Mouse (Mus musculus) liver, embryonic 12.5 days (tissue): ENCODE measurements around the gene Etv3. TPM values are rescaled to one million over a fixed set of nuclear protein-coding genes. Genes with fewer than 3 reads are reported as not detected.
"Not testable (repeated sequence)": the region's sequence is repeated elsewhere in the genome, so short reads cannot be mapped to it uniquely, and the experiment has no call there.

Source experiments
- ATAC-seq: fragments of 200-750 bp; cut with Nextera tagmentation; 2 replicates; pipeline ENCODE4 v1.8.0; 2017; ENCODE audit warnings: moderate number of reproducible peaks, mild to moderate bottlenecking, moderate library complexity
- H3K27ac ChIP-seq: fragments of 300-500 bp; sonication (generic); 2 replicates; pipeline ENCODE4 v1.5.1; 2016; ENCODE audit warnings: mild to moderate bottlenecking
- H3K27me3 ChIP-seq: fragments of 300-500 bp; sonication (generic); replicated peaks from 2 replicates; pipeline ENCODE4 v1.6.1; 2016; ENCODE audit warnings: mild to moderate bottlenecking, moderate library complexity
- H3K36me3 ChIP-seq: fragments of 300-500 bp; sonication (generic); 2 replicates; pipeline ENCODE4 v1.6.1; 2016; ENCODE audit warnings: mild to moderate bottlenecking, moderate library complexity
- H3K4me1 ChIP-seq: fragments of 300-500 bp; sonication (generic); 2 replicates; pipeline ENCODE4 v1.6.1; 2016
- H3K4me2 ChIP-seq: fragments of 300-500 bp; sonication (generic); 2 replicates; pipeline ENCODE4 v1.6.1; 2016; ENCODE audit warnings: mild to moderate bottlenecking, moderate library complexity
- H3K4me3 ChIP-seq: fragments of 300-500 bp; sonication (generic); 2 replicates; pipeline ENCODE4 v1.5.1; 2016; ENCODE audit warnings: mild to moderate bottlenecking, moderate library complexity
- H3K9ac ChIP-seq: fragments of 300-500 bp; sonication (generic); 2 replicates; pipeline ENCODE4 v1.6.1; 2016; ENCODE audit warnings: mild to moderate bottlenecking, moderate library complexity
- H3K9me3 ChIP-seq: fragments of 300-500 bp; sonication (generic); replicated peaks from 2 replicates; pipeline ENCODE4 v1.6.1; 2016; ENCODE audit warnings: mild to moderate bottlenecking, moderate library complexity
- WGBS: fragments of 180-500 bp; shearing (Covaris S2); methylation state at CpG from one replicate; pipeline ENCODE4 v1.1.7; 2016; ENCODE audit not compliant: insufficient replicate concordance; 5-methylcytosine and 5-hydroxymethylcytosine counted together
- polyA plus RNA-seq: library from polyadenylated mRNA; unstranded; fragments of >200 nt; fragmentation: Nextera tagmentation; extraction: Ambion mirVana; gene quantifications from 2 replicates; pipeline ENCODE4 v1.2.1, GENCODE M21; 2016

Gene Etv3
- polyA plus RNA-seq, 1 experiment from 2014 or later, result 5.2 TPM

DNA sequence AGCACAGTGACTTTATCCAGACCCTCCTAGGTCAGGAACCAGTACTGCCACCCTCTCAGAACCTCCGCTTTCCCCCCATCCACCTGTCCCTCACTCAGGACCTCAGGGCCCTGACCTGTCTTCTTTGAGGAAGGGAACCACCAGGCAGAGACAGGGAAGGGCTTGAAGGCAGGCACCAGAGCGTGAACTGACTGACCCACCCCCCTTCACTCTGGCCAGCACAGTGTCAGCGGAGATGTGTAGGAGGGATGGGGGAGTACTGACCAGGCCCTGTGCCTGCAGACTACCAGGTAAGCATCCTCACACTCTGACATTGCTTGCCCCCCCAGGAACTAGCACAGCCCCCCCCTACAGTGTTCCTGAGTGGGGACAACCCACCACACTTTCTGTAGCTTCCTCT is 20.3 kb downstream of the Etv3 start:
- peaks cover 16% of the 10 kb centered on the region for H3K27me3 ChIP-seq
- no peaks in the 10 kb centered on the region for H3K9me3 ChIP-seq
- peaks cover 17% of the 10 kb centered on the region; the same call in 1 of the 2 replicates for H3K4me1 ChIP-seq
- no peak overlapping the region for H3K4me3 ChIP-seq
- H3K9ac ChIP-seq, result no peak overlapping the region
- no peak for ATAC-seq
- H3K27ac ChIP-seq, result no peak overlapping the region
- WGBS, result 60% methylated on average over 3 of the region's 3 CpGs
- H3K4me2 ChIP-seq, result no peak overlapping the region
- no peaks in the 10 kb centered on the region for H3K36me3 ChIP-seq

DNA sequence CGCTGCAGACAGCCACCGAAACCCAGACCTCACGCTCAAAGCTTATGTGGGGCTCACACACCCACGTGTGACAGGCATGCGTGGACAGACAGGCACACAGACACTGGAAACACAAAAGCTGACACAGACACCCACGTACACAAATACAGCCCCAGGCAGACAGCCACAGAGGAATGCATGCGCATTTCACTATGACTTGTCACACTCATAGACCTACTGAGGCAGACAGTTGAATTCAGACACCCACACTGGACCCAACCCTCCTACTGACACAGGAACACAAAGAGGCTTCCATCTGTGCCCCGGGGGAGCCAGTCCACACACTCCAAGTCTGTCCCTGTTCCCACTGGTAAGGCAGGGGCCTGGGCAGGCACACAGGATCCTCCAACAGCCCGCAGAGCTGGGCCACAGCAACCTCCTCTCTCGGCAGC is 21.1 kb downstream of the Etv3 start:
- H3K4me3 ChIP-seq, result no peak overlapping the region
- H3K9me3 ChIP-seq, result no peaks in the 10 kb centered on the region
- no peaks in the 10 kb centered on the region for H3K36me3 ChIP-seq
- H3K4me2 ChIP-seq, result no peak overlapping the region
- ATAC-seq, result no peak
- H3K9ac ChIP-seq, result no peak overlapping the region
- H3K4me1 ChIP-seq, result peaks cover 13% of the 10 kb centered on the region; the same call in 1 of the 2 replicates
- WGBS, result 72% methylated on average over 10 of the region's 10 CpGs
- H3K27ac ChIP-seq, result no peak overlapping the region
- H3K27me3 ChIP-seq, result peaks cover 23% of the 10 kb centered on the region

DNA sequence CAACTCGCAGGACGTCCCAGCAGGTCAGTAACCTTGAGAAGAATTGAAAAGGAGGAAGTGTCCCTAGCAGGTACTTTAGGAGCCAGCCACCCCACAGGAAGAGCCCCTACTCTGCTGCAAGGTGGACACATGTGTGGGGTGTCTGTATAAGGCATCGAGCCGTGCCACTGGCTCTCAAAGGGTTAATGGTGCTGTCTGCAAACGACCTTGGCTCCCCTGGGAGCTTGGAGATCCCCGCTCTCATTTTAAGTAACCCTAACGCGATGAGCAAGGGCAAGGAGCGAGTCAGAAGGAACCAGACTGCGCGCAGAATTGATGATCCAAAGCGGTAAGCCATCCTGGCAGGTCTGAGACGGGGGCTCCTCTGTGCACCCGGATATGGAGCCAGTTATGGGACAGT is 24.7 kb downstream of the Etv3 start:
- Histone ChIP-seq H3K4me2 (no peak overlapping the region), H3K9me3 (no peaks in the 10 kb centered on the region), H3K4me1 (no peaks in the 10 kb centered on the region), H3K9ac (no peak overlapping the region), H3K4me3 (no peak overlapping the region), H3K27ac (no peak overlapping the region), H3K36me3 (no peaks in the 10 kb centered on the region), H3K27me3 (peaks cover 44% of the 10 kb centered on the region)
- ATAC-seq, result no peak
- WGBS, result 27% methylated on average over 14 of the region's 14 CpGs

DNA sequence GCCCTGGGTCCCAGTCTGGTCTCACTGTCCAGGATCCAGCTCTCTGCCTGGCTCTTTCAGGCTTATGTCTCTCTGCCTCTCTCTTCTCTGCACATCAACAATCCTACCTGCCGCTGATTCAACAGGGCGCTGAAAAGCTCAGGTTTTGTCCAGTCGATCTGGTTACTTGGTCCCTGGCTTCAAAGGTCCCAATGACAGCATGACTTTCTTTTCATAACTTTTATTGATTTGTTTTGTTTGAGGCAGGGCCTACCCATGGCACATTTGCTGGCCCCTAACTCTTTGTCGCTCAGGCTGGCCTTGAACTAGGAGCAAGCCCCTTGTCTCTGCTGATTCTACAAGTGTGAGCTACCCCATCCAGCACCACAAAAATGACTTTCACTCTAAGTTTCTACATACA is 27.1 kb downstream of the Etv3 start:
- no peak overlapping the region for H3K9ac ChIP-seq
- no peak overlapping the region for H3K27ac ChIP-seq
- no peaks in the 10 kb centered on the region for H3K4me1 ChIP-seq
- WGBS, result 77% methylated on average over 4 of the region's 4 CpGs
- peaks cover 39% of the 10 kb centered on the region for H3K27me3 ChIP-seq
- no peak for ATAC-seq
- no peaks in the 10 kb centered on the region for H3K9me3 ChIP-seq
- no peak overlapping the region for H3K4me2 ChIP-seq
- no peak overlapping the region for H3K4me3 ChIP-seq
- H3K36me3 ChIP-seq, result no peaks in the 10 kb centered on the region

DNA sequence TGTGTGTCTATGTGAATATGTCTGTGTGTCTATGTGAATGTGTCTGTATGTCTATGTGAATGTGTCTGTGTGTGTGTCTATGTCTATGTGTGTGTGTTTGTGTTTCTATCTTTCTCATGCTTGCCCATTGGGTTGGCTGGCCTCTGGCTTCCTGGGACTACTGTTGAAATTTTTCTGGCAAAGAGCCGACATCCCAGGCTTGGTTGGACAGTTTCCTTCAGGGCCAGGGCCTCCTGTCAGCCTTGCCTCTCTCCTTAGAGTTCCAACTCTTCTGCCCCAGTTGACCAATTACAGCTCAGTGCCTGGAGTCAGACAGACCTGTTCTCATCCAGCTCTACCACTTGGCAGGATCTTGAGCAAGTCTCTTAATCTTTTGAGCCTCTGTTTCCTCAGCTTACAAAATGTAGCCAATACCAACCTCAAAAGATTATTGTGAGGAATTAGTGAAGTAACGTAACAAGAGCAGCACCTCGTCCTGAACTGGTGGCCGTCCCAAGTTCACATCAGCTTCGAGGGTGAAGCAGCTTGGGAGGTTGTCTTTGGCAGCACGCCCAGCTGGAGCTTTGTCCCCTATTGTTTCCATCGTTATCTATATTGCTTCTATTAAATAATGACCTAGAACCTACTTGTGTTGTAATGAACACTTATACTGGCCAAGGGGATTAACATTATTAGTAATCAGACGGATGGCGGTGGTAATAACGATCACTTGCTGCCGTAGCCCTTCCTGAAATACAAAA is 28.2 kb downstream of the Etv3 start:
- Histone ChIP-seq H3K36me3 (no peaks in the 10 kb centered on the region), H3K4me3 (no peak overlapping the region), H3K9ac (no peak overlapping the region), H3K4me2 (no peak overlapping the region), H3K4me1 (no peaks in the 10 kb centered on the region), H3K27me3 (peaks cover 39% of the 10 kb centered on the region), H3K27ac (no peak overlapping the region), H3K9me3 (no peaks in the 10 kb centered on the region)
- no peak for ATAC-seq
- 69% methylated on average over 11 of the region's 11 CpGs for WGBS

DNA sequence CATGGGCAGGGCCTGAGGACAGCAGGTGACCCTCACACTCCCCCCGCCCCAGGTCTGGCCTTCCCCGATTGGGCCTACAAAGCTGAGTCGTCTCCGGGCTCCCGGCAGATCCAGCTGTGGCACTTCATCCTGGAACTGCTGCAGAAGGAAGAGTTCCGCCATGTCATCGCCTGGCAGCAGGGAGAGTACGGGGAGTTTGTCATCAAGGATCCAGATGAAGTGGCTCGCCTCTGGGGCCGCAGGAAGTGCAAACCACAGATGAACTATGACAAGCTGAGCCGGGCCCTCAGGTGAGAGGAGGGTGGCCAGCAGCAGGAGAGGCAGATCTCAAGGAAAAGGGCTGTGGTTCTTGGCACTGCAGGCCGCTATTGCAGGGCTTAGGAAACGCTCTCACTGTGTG is 29.7 kb downstream of the Etv3 start:
- not testable (repeated sequence) for H3K4me3 ChIP-seq, H3K9me3 ChIP-seq, H3K9ac ChIP-seq, H3K4me2 ChIP-seq, H3K4me1 ChIP-seq, ATAC-seq, H3K36me3 ChIP-seq, H3K27ac ChIP-seq
- peaks cover 35% of the 10 kb centered on the region for H3K27me3 ChIP-seq
- WGBS, result 56% methylated on average over 13 of the region's 13 CpGs

DNA sequence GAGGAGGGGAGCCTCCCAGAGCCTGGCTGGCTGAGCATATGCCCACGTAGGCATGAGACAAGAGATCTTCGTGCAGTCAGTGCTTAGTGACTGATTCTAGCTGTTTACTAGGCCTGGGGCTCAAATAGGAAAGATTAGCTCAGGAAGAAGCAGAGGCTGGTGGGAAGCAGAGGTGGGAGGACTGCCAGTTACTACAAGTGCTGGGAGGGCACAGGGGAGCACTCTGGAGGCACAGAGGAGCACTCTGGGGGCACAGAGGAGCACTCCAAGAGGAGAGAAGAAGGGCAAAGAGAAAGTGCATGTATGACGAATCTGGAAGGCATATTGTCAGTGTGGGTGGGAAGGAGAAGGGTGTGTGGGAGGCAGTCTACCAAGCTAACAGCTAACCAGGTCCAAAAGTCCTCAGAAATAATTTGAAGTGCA is 30.9 kb downstream of the Etv3 start:
- Histone ChIP-seq H3K4me1 (no peaks in the 10 kb centered on the region), H3K9ac (no peak overlapping the region), H3K36me3 (no peaks in the 10 kb centered on the region), H3K27me3 (peaks cover 22% of the 10 kb centered on the region; the same call in 1 of the 2 replicates), H3K9me3 (no peaks in the 10 kb centered on the region), H3K4me2 (no peak overlapping the region), H3K4me3 (no peak overlapping the region), H3K27ac (no peak overlapping the region)
- ATAC-seq, result no peak
- WGBS, result 42% methylated on average over 3 of the region's 3 CpGs

DNA sequence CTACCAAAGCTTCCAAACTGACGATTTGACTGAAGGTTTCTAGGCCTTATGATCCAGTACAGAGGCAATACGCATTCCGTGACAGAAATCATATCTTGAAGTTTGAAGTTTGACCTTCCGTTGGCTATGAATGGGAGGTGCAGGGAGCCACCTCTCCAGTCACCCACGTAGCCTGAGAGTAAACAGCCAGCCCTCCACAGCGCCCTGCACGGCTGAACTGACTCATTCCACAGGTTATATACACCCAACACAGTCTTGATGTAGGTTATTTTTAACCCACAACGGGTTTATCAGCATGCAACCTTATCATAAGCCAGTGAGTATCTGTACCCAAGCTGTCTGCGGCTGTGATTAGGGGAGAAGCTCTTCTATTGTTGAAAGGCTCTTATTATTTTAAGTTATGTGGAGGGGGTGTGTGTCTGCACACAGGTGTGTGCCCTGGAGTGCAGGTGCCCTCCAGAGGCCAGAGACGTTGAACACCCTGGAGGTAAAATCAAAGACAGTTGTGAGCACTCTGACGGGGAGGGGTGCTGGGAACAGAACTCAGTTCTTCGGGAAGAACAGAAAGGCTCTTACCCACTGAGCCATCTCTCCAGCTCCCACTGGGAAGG is 31.6 kb downstream of the Etv3 start:
- no peaks in the 10 kb centered on the region for H3K36me3 ChIP-seq
- ATAC-seq, result no peak

DNA sequence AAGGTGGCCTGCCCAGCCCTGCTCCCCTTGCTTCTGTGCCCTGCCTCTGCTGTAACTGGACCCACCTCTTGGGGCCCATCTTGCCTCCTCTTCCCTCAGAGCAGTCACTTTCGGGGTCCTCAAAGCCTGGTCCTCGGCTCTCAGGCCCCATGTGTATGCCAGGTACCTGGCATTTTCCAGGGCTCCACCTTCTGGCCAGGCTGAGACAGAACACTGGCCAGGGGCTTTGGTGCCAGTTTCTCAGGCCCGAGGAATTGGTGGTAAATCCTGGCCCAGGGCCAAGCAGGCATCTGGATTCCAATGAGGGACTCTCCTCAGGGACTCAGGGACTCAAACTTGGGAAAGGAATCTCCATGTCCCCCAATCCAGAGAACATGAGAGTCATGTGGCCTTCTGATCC is 34.9 kb downstream of the Etv3 start:
- no peak for ATAC-seq

More for the DNA sequence above, 31.6 kb downstream of the Etv3 start:
- H3K9me3 ChIP-seq, result no peaks in the 10 kb centered on the region
- 0 out of 2 replicates have a peak, but pooled peaks cover 2% of the 10 kb centered on the region for H3K4me1 ChIP-seq
- H3K4me3 ChIP-seq, result no peak overlapping the region
- no peak overlapping the region for H3K4me2 ChIP-seq
- H3K9ac ChIP-seq, result no peak overlapping the region
- peaks cover 16% of the 10 kb centered on the region; the same call in 1 of the 2 replicates for H3K27me3 ChIP-seq
- no peak overlapping the region for H3K27ac ChIP-seq
- WGBS, result 56% methylated on average over 12 of the region's 12 CpGs

DNA sequence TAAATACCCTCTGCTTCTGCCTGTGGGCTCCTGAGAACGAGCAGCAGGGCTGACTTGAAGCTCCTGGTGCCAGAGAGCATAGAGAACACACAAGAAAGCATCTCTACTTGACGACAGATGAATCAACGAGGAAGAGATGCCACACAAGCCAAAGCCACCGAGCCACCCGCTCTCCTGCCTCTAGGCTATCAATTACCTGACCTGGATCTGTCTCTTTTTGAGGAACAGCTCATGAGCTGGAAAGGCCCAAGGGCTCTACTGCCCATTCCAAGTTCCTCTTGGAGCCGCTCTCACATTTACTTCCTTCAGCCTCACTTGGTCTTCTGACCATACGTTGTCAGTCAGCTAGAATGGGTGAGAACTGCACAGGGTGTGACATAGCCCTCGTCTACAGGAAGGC is 36.2 kb downstream of the Etv3 start:
- H3K36me3 ChIP-seq, result no peaks in the 10 kb centered on the region
- ATAC-seq, result no peak
- H3K4me2 ChIP-seq, result no peak overlapping the region
- 53% methylated on average over 8 of the region's 8 CpGs for WGBS
- no peak overlapping the region for H3K9ac ChIP-seq
- H3K4me3 ChIP-seq, result no peak overlapping the region
- H3K9me3 ChIP-seq, result no peaks in the 10 kb centered on the region
- H3K4me1 ChIP-seq, result 0 out of 2 replicates have a peak, but pooled peaks cover 8% of the 10 kb centered on the region
- H3K27ac ChIP-seq, result no peak overlapping the region
- H3K27me3 ChIP-seq, result no peaks in the 10 kb centered on the region

More for the DNA sequence above, 34.9 kb downstream of the Etv3 start:
- 51% methylated on average over 3 of the region's 3 CpGs for WGBS
- H3K27me3 ChIP-seq, result no peaks in the 10 kb centered on the region
- no peak overlapping the region for H3K4me2 ChIP-seq
- 0 out of 2 replicates have a peak, but pooled peaks cover 4% of the 10 kb centered on the region for H3K4me1 ChIP-seq
- no peaks in the 10 kb centered on the region for H3K9me3 ChIP-seq
- no peak overlapping the region for H3K4me3 ChIP-seq
- H3K36me3 ChIP-seq, result no peaks in the 10 kb centered on the region
- no peak overlapping the region for H3K9ac ChIP-seq
- H3K27ac ChIP-seq, result no peak overlapping the region

DNA sequence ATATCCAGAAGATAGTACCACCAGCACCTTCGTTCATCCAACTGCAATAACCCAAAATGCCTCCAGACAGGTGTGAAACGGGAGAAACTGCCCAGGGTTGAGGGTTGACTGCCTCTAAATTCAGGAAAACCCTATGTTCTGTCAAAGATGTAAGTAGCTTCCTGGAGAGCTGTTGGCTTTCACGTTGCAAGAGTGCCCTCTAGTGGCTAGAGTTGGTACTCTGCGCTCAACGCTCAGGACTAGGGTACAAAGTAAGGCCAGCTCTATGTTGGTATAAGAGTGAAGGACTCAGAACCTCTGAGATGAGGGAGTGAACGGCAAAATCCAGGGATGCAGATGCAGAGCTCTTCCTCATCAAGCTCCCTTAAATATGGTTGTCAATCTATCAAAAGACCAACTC is 37.2 kb downstream of the Etv3 start:
- H3K36me3 ChIP-seq, result no peaks in the 10 kb centered on the region
- ATAC-seq, result no peak
- no peak overlapping the region for H3K27ac ChIP-seq
- H3K9ac ChIP-seq, result no peak overlapping the region
- 0 out of 2 replicates have a peak, but pooled peaks cover 8% of the 10 kb centered on the region for H3K4me1 ChIP-seq
- WGBS, result under 1% methylated on average over 6 of the region's 6 CpGs
- no peaks in the 10 kb centered on the region for H3K9me3 ChIP-seq
- no peak overlapping the region for H3K4me2 ChIP-seq
- no peaks in the 10 kb centered on the region for H3K27me3 ChIP-seq
- no peak overlapping the region for H3K4me3 ChIP-seq

DNA sequence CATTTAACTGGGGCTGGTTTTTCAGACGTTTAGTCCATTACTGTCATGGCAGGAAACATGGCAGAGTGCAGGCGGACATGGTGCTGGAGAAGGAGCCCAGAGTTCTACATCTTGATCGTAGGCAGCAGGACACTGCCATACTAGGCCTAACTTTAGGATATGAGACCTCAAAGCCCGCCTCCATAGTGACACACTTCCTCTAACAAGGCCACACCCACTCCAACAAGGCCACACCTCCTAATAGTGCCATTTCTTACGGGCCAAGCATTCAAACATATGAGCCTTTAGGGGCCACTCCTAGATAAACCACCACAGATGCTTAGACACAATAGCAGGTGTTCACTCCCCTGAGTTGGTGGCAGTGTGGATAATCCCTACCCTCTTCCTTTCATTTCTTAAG is 38.3 kb downstream of the Etv3 start:
- WGBS, result 65% methylated on average over 5 of the region's 5 CpGs
- ATAC-seq, result no peak
- Histone ChIP-seq H3K4me3 (no peak overlapping the region), H3K36me3 (no peaks in the 10 kb centered on the region), H3K4me1 (0 out of 2 replicates have a peak, but pooled peaks cover 8% of the 10 kb centered on the region), H3K9me3 (no peaks in the 10 kb centered on the region), H3K4me2 (no peak overlapping the region), H3K27ac (no peak overlapping the region), H3K9ac (no peak overlapping the region), H3K27me3 (no peaks in the 10 kb centered on the region)
